Mouse (Mus musculus) liver, postnatal 0 days (tissue): ENCODE data around the gene 4933425L06Rik. TPM values are rescaled to one million over a fixed set of nuclear protein-coding genes. Genes with fewer than 3 reads are reported as not detected.

ENCODE experiments used
- ATAC-seq: fragments of 200-750 bp; cut with Nextera tagmentation; 2 replicates; pipeline ENCODE4 v1.8.0; 2017; ENCODE audit warnings: mild to moderate bottlenecking, moderate library complexity
- DNase-seq: peaks from one replicate; pipeline ENCODE4 v3.0.0-alpha.2; 2016
- H3K27ac ChIP-seq: fragments of 300-500 bp; sonication (generic); 2 replicates; pipeline ENCODE4 v1.5.1; 2014; ENCODE audit warnings: antibody characterized with exemption, moderate library complexity, mild to moderate bottlenecking, low read depth
- H3K27me3 ChIP-seq: fragments of 300-500 bp; sonication (generic); 2 replicates; pipeline ENCODE4 v1.6.1; 2014; ENCODE audit warnings: low read length, control low read depth, mixed read lengths; ENCODE audit not compliant: insufficient read depth
- H3K36me3 ChIP-seq: fragments of 300-500 bp; sonication (generic); replicated peaks from 2 replicates; pipeline ENCODE4 v1.6.1; 2014; ENCODE audit warnings: mild to moderate bottlenecking, control low read depth, low read length, moderate library complexity, mixed read lengths; ENCODE audit not compliant: insufficient read depth
- H3K4me1 ChIP-seq: fragments of 300-500 bp; sonication (generic); 2 replicates; pipeline ENCODE4 v1.6.1; 2014; ENCODE audit warnings: antibody characterized with exemption, mild to moderate bottlenecking, control low read depth; ENCODE audit not compliant: insufficient read depth
- H3K4me2 ChIP-seq: fragments of 300-500 bp; sonication (generic); 2 replicates; pipeline ENCODE4 v1.6.1; 2014; ENCODE audit warnings: low read depth, mild to moderate bottlenecking, low read length, moderate library complexity, mixed read lengths
- H3K4me3 ChIP-seq: fragments of 300-500 bp; sonication (generic); 2 replicates; pipeline ENCODE4 v1.5.1; 2014; ENCODE audit warnings: low read depth, low read length
- H3K9ac ChIP-seq: fragments of 300-500 bp; sonication (generic); replicated peaks from 2 replicates; pipeline ENCODE4 v1.6.1; 2014; ENCODE audit warnings: mild to moderate bottlenecking, moderate library complexity
- H3K9me3 ChIP-seq: fragments of 300-500 bp; sonication (generic); 2 replicates; pipeline ENCODE4 v1.6.1; 2016; ENCODE audit warnings: mild to moderate bottlenecking, control low read depth, low read length, mixed read lengths
- CTCF ChIP-seq: sonication (generic); IDR thresholded peaks from 2 replicates; pipeline ENCODE4 v1.5.1; 2016; ENCODE audit warnings: antibody characterized with exemption, low read depth
- EP300 ChIP-seq: IDR thresholded peaks from 2 replicates; pipeline ENCODE4 v1.6.1; 2016; ENCODE audit warnings: antibody characterized with exemption, low read depth, mild to moderate bottlenecking
- WGBS: fragments of 180-500 bp; shearing (Covaris S2); extraction: QIAGEN DNeasy Blood & Tissue Kit; methylation state at CpG from one replicate; pipeline ENCODE4 v1.1.7; 2014; ENCODE audit not compliant: insufficient replicate concordance; 5-methylcytosine and 5-hydroxymethylcytosine counted together
- polyA plus RNA-seq: library from polyadenylated mRNA; unstranded; fragments of >200 nt; fragmentation: Nextera tagmentation; extraction: Ambion mirVana; gene quantifications from 2 replicates; pipeline ENCODE4 v1.2.1, GENCODE M21; 2015

Gene 4933425L06Rik
- polyA plus RNA-seq, 1 experiment from 2014 or later = not detected

DNA sequence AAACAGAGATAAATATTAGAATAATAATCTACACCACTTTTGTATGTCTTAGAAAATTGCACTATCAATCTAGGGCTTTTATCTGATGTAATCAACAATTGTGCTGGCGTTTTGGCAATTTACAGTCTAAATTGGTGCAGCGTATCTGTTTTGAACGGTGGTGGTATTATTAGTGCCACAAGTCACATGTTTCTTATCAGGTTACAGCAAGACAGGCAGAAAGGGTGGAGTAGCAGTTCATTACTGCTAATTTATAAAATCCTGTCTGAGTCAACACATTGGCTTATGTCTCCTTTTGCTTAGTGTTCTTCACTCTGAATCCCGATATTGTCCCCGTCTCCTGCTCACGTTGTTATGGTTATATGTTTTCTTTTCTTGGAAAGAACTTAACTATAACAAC is 48.2 kb downstream of the 4933425L06Rik start:
- ATAC-seq = peak; percentile 64

GRCm38 (mm10) chr13:105132370-105132769 is 50.4 kb downstream of the 4933425L06Rik start:
- ATAC-seq = no peak
- 73% methylated on average over 6 of the region's 6 CpGs for WGBS

More for the DNA sequence above, 48.2 kb downstream of the 4933425L06Rik start:
- Histone ChIP-seq H3K27ac (no peak overlapping the region), H3K36me3 (no peaks in the 10 kb centered on the region), H3K4me3 (no peak overlapping the region), H3K9ac (no peak overlapping the region), H3K4me2 (no peak overlapping the region), H3K4me1 (no peaks in the 10 kb centered on the region), H3K9me3 (no peaks in the 10 kb centered on the region), H3K27me3 (no peaks in the 10 kb centered on the region)
- 63% methylated on average over 6 of the region's 6 CpGs for WGBS
- TF ChIP-seq CTCF = no peak
- peak; percentile 75; the same call in 1 of the 2 replicates for TF ChIP-seq EP300
- no peak for DNase-seq

GRCm38 (mm10) chr13:105132776-105133175 is 50.9 kb downstream of the 4933425L06Rik start:
- H3K36me3 ChIP-seq = no peaks in the 10 kb centered on the region
- no peak overlapping the region for H3K27ac ChIP-seq
- DNase-seq (no peak), ATAC-seq (no peak)
- H3K4me1 ChIP-seq = no peaks in the 10 kb centered on the region
- 86% methylated on average over 2 of the region's 2 CpGs for WGBS
- H3K4me3 ChIP-seq = no peak overlapping the region
- H3K27me3 ChIP-seq = no peaks in the 10 kb centered on the region
- no peak overlapping the region for H3K4me2 ChIP-seq
- H3K9ac ChIP-seq = no peak overlapping the region
- H3K9me3 ChIP-seq = no peaks in the 10 kb centered on the region
- TF ChIP-seq EP300 = no peak
- TF ChIP-seq CTCF = no peak

More at GRCm38 (mm10) chr13:105132370-105132769, 50.4 kb downstream of the 4933425L06Rik start:
- Histone ChIP-seq H3K4me2 (no peak overlapping the region), H3K36me3 (no peaks in the 10 kb centered on the region), H3K4me3 (no peak overlapping the region), H3K9ac (no peak overlapping the region), H3K27ac (no peak overlapping the region), H3K27me3 (no peaks in the 10 kb centered on the region), H3K9me3 (no peaks in the 10 kb centered on the region), H3K4me1 (no peaks in the 10 kb centered on the region)
- TF ChIP-seq EP300 (no peak), CTCF (no peak)
- DNase-seq = no peak

- Histone ChIP-seq H3K9ac (no peak overlapping the region), H3K9me3 (no peaks in the 10 kb centered on the region), H3K4me3 (no peak overlapping the region), H3K4me1 (no peaks in the 10 kb centered on the region), H3K36me3 (no peaks in the 10 kb centered on the region), H3K4me2 (no peak overlapping the region), H3K27ac (no peak overlapping the region), H3K27me3 (no peaks in the 10 kb centered on the region)
- 29% methylated on average over 5 of the region's 5 CpGs for WGBS
- DNase-seq (no peak), ATAC-seq (peak; percentile 71)
- TF ChIP-seq EP300 (peak; percentile 83), CTCF (no peak)
Observed at GRCm38 (mm10) chr13:105134397-105134796, 52.5 kb downstream of the 4933425L06Rik start.

- H3K4me2 ChIP-seq = peak overlapping the region; percentile 44
- peak overlapping the region; percentile 39; the same call in 1 of the 2 replicates for H3K27ac ChIP-seq
Observed at GRCm38 (mm10) chr13:105139881-105140280, 58.0 kb downstream of the 4933425L06Rik start.

DNA sequence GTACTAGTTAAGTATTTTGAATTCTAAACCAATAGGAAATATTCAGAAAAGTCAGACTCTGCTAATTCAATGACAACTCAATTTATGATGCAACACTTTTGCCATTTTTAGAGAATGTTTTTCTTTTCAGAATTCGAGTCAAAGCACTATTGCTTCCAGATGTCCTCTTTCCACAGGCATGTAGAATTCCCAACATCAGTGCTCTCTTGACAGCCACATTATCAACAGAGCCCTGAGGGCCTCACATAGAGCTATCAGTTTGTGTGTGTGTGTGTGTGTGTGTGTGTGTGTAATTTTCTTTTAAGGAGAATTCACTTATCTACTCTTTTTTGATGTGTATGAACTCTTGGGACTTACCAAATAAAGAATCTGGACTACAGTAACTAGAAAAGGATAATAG is 64.9 kb downstream of the 4933425L06Rik start:
- WGBS = 39% methylated on average over 1 of the region's 1 CpGs
- no peak for TF ChIP-seq EP300
- TF ChIP-seq CTCF = no peak
- ATAC-seq = no peak

More at GRCm38 (mm10) chr13:105139881-105140280, 58.0 kb downstream of the 4933425L06Rik start:
- Histone ChIP-seq H3K36me3 (no peaks in the 10 kb centered on the region), H3K4me3 (no peak overlapping the region), H3K4me1 (peaks cover 5% of the 10 kb centered on the region; the same call in 1 of the 2 replicates), H3K9ac (no peak overlapping the region), H3K9me3 (no peaks in the 10 kb centered on the region), H3K27me3 (no peaks in the 10 kb centered on the region)
- no peak for TF ChIP-seq CTCF
- peak; percentile 91 for TF ChIP-seq EP300
- peak; percentile 95 for ATAC-seq
- WGBS = 4% methylated on average over 4 of the region's 4 CpGs
- no peak for DNase-seq

More for the DNA sequence above, 64.9 kb downstream of the 4933425L06Rik start:
- Histone ChIP-seq H3K4me1 (no peaks in the 10 kb centered on the region), H3K27ac (no peak overlapping the region), H3K9me3 (no peaks in the 10 kb centered on the region), H3K36me3 (no peaks in the 10 kb centered on the region), H3K27me3 (no peaks in the 10 kb centered on the region), H3K4me2 (no peak overlapping the region), H3K9ac (no peak overlapping the region), H3K4me3 (no peak overlapping the region)
- no peak for DNase-seq
